15 mouse cellular contexts compared by ENCODE assay signal in the genomic region with DNA sequence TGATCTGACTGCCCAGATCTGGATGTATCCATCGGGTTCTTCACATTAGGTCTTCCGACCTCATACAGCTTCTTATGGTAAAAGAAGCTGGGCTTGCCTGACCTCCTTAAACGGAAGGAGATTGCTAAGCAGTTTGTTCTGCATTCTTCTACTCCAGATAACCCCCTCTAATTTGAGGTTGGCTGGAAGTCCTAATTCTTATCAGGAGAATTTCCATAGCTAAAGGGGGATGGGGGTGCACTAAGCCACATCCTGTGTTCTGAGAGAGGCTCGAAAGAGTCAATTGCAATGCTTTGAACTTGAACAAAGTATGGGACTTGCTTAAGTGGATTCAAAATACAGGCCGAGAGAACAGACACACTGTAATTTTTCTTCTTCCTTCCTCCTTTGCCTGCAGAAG.
DNase-seq lines count a peak whose midpoint lies in the region; ATAC-seq and TF ChIP-seq lines count a peak whose summit lies in the region.
"Had no signal": no experiment of that assay in that cellular context is flagged by ENCODE, and none has a peak within 500 bp of the region (broad histone marks: within the 10 kb centered on the region; RNA-seq: fewer than 3 reads in every experiment).

No protein-coding gene starts in this region.

- no peak for TF ChIP-seq POLR2A in bone marrow macrophage, adult 2 months (IDR thresholded peaks at IDR 0.05; ENCODE audit: borderline replicate concordance, low read depth, low read length)

- H3K4me3 ChIP-seq in heart, embryonic 12.5 days: no peak overlapping the region
- no peak overlapping the region for H3K4me3 ChIP-seq in lung, embryonic 14.5 days (ENCODE audit: low read depth, low read length)
- no peak overlapping the region for H3K4me3 ChIP-seq in bone marrow macrophage, adult 2 months (ENCODE audit: insufficient read depth, low read length)
- no peak overlapping the region for H3K4me3 ChIP-seq in liver, embryonic 13.5 days (replicated peaks)
- H3K4me3 ChIP-seq: neural tube, embryonic 15.5 days had no signal

- peak overlapping the region; percentile 18; the same call in 1 of the 2 replicates for H3K4me2 ChIP-seq in heart, embryonic 12.5 days
- H3K4me2 ChIP-seq in lung, embryonic 14.5 days: no peak overlapping the region
- no peak overlapping the region for H3K4me2 ChIP-seq in liver, embryonic 13.5 days
- H3K4me2 ChIP-seq: neural tube, embryonic 15.5 days had no signal

- H3K9ac ChIP-seq in heart, embryonic 12.5 days: no peak overlapping the region
- no peak overlapping the region for H3K9ac ChIP-seq in lung, embryonic 14.5 days
- no peak overlapping the region for H3K9ac ChIP-seq in liver, embryonic 13.5 days
- H3K9ac ChIP-seq: neural tube, embryonic 15.5 days had no signal

- no peaks in the 10 kb centered on the region for H3K36me3 ChIP-seq in heart, embryonic 12.5 days
- H3K36me3 ChIP-seq in lung, embryonic 14.5 days (ENCODE audit: insufficient read depth): no peaks in the 10 kb centered on the region
- H3K36me3 ChIP-seq in liver, embryonic 13.5 days: no peaks in the 10 kb centered on the region
- H3K36me3 ChIP-seq: neural tube, embryonic 15.5 days had no signal

- no peaks in the 10 kb centered on the region for H3K9me3 ChIP-seq in heart, embryonic 12.5 days (replicated peaks)
- H3K9me3 ChIP-seq in lung, embryonic 14.5 days (ENCODE audit: low read depth, low read length): no peaks in the 10 kb centered on the region
- H3K9me3 ChIP-seq in liver, embryonic 13.5 days (replicated peaks): no peaks in the 10 kb centered on the region
- H3K9me3 ChIP-seq: neural tube, embryonic 15.5 days had no signal

- no peak for ATAC-seq in heart, embryonic 12.5 days (ENCODE audit: insufficient number of reproducible peaks, low FRiP score)
- peak; percentile 42; the same call in 1 of the 2 replicates for ATAC-seq in lung, embryonic 14.5 days (ENCODE audit: insufficient read depth)
- ATAC-seq in liver, embryonic 13.5 days (ENCODE audit: low read depth): 0 out of 2 replicates have a peak, but pooled peaks have one; percentile 15

- WGBS in heart, embryonic 12.5 days: 21% methylated on average over 5 of the region's 5 CpGs
- 44% methylated on average over 5 of the region's 5 CpGs for WGBS in lung, embryonic 14.5 days
- WGBS in liver, embryonic 13.5 days (ENCODE audit: insufficient replicate concordance): 6% methylated on average over 5 of the region's 5 CpGs

- no peaks in the 10 kb centered on the region for H3K27me3 ChIP-seq in heart, embryonic 12.5 days (replicated peaks)
- H3K27me3 ChIP-seq in lung, embryonic 14.5 days (ENCODE audit: insufficient read depth, low read length): no peaks in the 10 kb centered on the region
- no peaks in the 10 kb centered on the region for H3K27me3 ChIP-seq in liver, embryonic 13.5 days
- H3K27me3 ChIP-seq: neural tube, embryonic 15.5 days had no signal

- H3K4me1 ChIP-seq in heart, embryonic 12.5 days (replicated peaks): peaks cover 11% of the 10 kb centered on the region
- peaks cover 2% of the 10 kb centered on the region; the same call in 1 of the 2 replicates for H3K4me1 ChIP-seq in lung, embryonic 14.5 days (ENCODE audit: insufficient read depth)
- H3K4me1 ChIP-seq in bone marrow macrophage, adult 2 months (ENCODE audit: control insufficient read depth, insufficient read depth, low read length): peaks cover 24% of the 10 kb centered on the region
- H3K4me1 ChIP-seq in liver, embryonic 13.5 days (replicated peaks): no peaks in the 10 kb centered on the region; the same call in 1 of the 2 replicates
- H3K4me1 ChIP-seq: neural tube, embryonic 15.5 days had no signal

- no peak for TF ChIP-seq CTCF in lung, embryonic 14.5 days (IDR thresholded peaks at IDR 0.05; ENCODE audit: low read depth)
- TF ChIP-seq CTCF in bone marrow macrophage, adult 2 months (IDR thresholded peaks at IDR 0.05; ENCODE audit: low read depth, low read length): no peak

- no peak for DNase-seq in heart, adult 9 months (ENCODE audit: low spot score in 2 of 2)
- DNase-seq in lung, embryonic 14.5 days: peak; percentile 53
- DNase-seq in lung, postnatal 10 days: no peak
- no peak for DNase-seq in liver, embryonic 13.5 days
- DNase-seq in retina, embryonic 14.5 days (ENCODE audit: low spot score): no peak
- DNase-seq in retina, postnatal 1 day: no peak
- DNase-seq: adrenal gland, adult 8-10 months; B cell, adult 2 months; cerebellum, adult 9-10 months; layer of hippocampus, adult 9-11 months; lung, postnatal 36 days; right cerebral cortex, postnatal 14 days had no signal

- H3K27ac ChIP-seq in heart, embryonic 12.5 days (ENCODE audit: poor library complexity, severe bottlenecking): peak overlapping the region; percentile 32
- H3K27ac ChIP-seq in lung, embryonic 14.5 days (ENCODE audit: low read depth): peak overlapping the region; percentile 44; the same call in 1 of the 2 replicates
- H3K27ac ChIP-seq in bone marrow macrophage, adult 2 months (ENCODE audit: insufficient read depth, low read depth, low read length): peak overlapping the region; percentile 63
- 0 out of 2 replicates have a peak overlapping the region, but pooled peaks have one; percentile 18 for H3K27ac ChIP-seq in liver, embryonic 13.5 days
- H3K27ac ChIP-seq: neural tube, embryonic 15.5 days had no signal
